Mouse (Mus musculus): ENCODE measurements around the gene Wfdc9. TPM values are rescaled to one million over a fixed set of nuclear protein-coding genes. Genes with fewer than 3 reads are reported as not detected.

Wfdc9 gene
- total and polyA plus RNA-seq, 2 experiments from 2014 or later, result not detected

- ATAC-seq (no peak), DNase-seq (ENCODE audit: low spot score) (no peak)
- Histone ChIP-seq H3K9me3 (ENCODE audit: low read length) (no peaks in the 10 kb centered on the region), H3K9ac (replicated peaks; ENCODE audit: low read length) (no peak within 1 kb of the TSS), H3K36me3 (ENCODE audit: insufficient read depth, low read length) (no peaks in the 10 kb centered on the region), H3K27me3 (ENCODE audit: insufficient read depth, low read length) (no peaks in the 10 kb centered on the region), H3K27ac (no peak within 1 kb of the TSS), H3K4me3 (ENCODE audit: low read length) (no peak within 1 kb of the TSS), H3K4me2 (ENCODE audit: low read depth, low read length) (no peak within 1 kb of the TSS), H3K4me1 (ENCODE audit: insufficient read depth, low read length) (no peaks in the 10 kb centered on the region)
- 60% methylated on average over 3 of the region's 3 CpGs for WGBS
- no peak for TF ChIP-seq CTCF (IDR thresholded peaks at IDR 0.05; ENCODE audit: low read depth)
These were observed 28.4 kb upstream of the Wfdc9 start, which contains the start of gene Wfdc13 for GRCm38 (mm10) chr2:164684807-164685206. Wfdc13 (plus strand) TSS chr2:164685107.

- H3K36me3 ChIP-seq (ENCODE audit: insufficient read depth, low read length), result no peaks in the 10 kb centered on the region
- no peak overlapping the region for H3K27ac ChIP-seq
- ATAC-seq (no peak), DNase-seq (ENCODE audit: low spot score) (no peak)
- no peak for TF ChIP-seq CTCF (IDR thresholded peaks at IDR 0.05; ENCODE audit: low read depth)
- no peaks in the 10 kb centered on the region for H3K9me3 ChIP-seq (ENCODE audit: low read length)
- no peak overlapping the region for H3K4me2 ChIP-seq (ENCODE audit: low read depth, low read length)
- H3K4me1 ChIP-seq (ENCODE audit: insufficient read depth, low read length), result no peaks in the 10 kb centered on the region; the same call in 1 of the 2 replicates
- WGBS, result 63% methylated on average over 3 of the region's 3 CpGs
- H3K27me3 ChIP-seq (ENCODE audit: insufficient read depth, low read length), result no peaks in the 10 kb centered on the region
- no peak overlapping the region for H3K9ac ChIP-seq (replicated peaks; ENCODE audit: low read length)
- H3K4me3 ChIP-seq (ENCODE audit: low read length), result no peak overlapping the region
These were observed 23.5 kb upstream of the Wfdc9 start for GRCm38 (mm10) chr2:164679906-164680305.

- H3K4me2 ChIP-seq (ENCODE audit: low read depth, low read length), result peak overlapping the region; percentile 49
- WGBS, result 23% methylated on average over 19 of the region's 19 CpGs
- no peak overlapping the region for H3K27ac ChIP-seq
- no peaks in the 10 kb centered on the region for H3K27me3 ChIP-seq (ENCODE audit: insufficient read depth, low read length)
- H3K4me1 ChIP-seq (ENCODE audit: insufficient read depth, low read length), result no peaks in the 10 kb centered on the region; the same call in 1 of the 2 replicates
- DNase-seq (ENCODE audit: low spot score), result peak; percentile 90
- no peaks in the 10 kb centered on the region for H3K36me3 ChIP-seq (ENCODE audit: insufficient read depth, low read length)
- TF ChIP-seq CTCF (IDR thresholded peaks at IDR 0.05; ENCODE audit: low read depth), result peak; percentile 87
- H3K9ac ChIP-seq (replicated peaks; ENCODE audit: low read length), result no peak overlapping the region
- H3K9me3 ChIP-seq (ENCODE audit: low read length), result no peaks in the 10 kb centered on the region
- peak; percentile 91 for ATAC-seq
- peak overlapping the region; percentile 24 for H3K4me3 ChIP-seq (ENCODE audit: low read length)
These were observed 22.7 kb upstream of the Wfdc9 start for GRCm38 (mm10) chr2:164678848-164679625.

- Histone ChIP-seq H3K9me3 (ENCODE audit: low read length) (no peaks in the 10 kb centered on the region), H3K4me2 (ENCODE audit: low read depth, low read length) (no peak overlapping the region), H3K36me3 (ENCODE audit: insufficient read depth, low read length) (no peaks in the 10 kb centered on the region), H3K27ac (no peak overlapping the region), H3K27me3 (ENCODE audit: insufficient read depth, low read length) (no peaks in the 10 kb centered on the region), H3K4me1 (ENCODE audit: insufficient read depth, low read length) (no peaks in the 10 kb centered on the region; the same call in 1 of the 2 replicates), H3K9ac (replicated peaks; ENCODE audit: low read length) (no peak overlapping the region), H3K4me3 (ENCODE audit: low read length) (no peak overlapping the region)
- WGBS, result 87% methylated on average over 16 of the region's 16 CpGs
- DNase-seq (ENCODE audit: low spot score) (no peak), ATAC-seq (no peak)
- no peak for TF ChIP-seq CTCF (IDR thresholded peaks at IDR 0.05; ENCODE audit: low read depth)
These were observed 20.7 kb upstream of the Wfdc9 start for GRCm38 (mm10) chr2:164676916-164677685.

GRCm38 (mm10) chr2:164676103-164676502, 19.7 kb upstream of the Wfdc9 start:
- no peak for ATAC-seq
- H3K9me3 ChIP-seq (ENCODE audit: low read length), result no peaks in the 10 kb centered on the region

GRCm38 (mm10) chr2:164673987-164674386, 17.6 kb upstream of the Wfdc9 start, which contains the start of gene Wfdc11:
Wfdc11 (minus strand) TSS chr2:164674087.
- Histone ChIP-seq H3K4me2 (ENCODE audit: low read depth, low read length) (no peak within 1 kb of the TSS), H3K4me1 (ENCODE audit: insufficient read depth, low read length) (no peaks in the 10 kb centered on the region; the same call in 1 of the 2 replicates), H3K9me3 (ENCODE audit: low read length) (no peaks in the 10 kb centered on the region), H3K36me3 (ENCODE audit: insufficient read depth, low read length) (no peaks in the 10 kb centered on the region), H3K4me3 (ENCODE audit: low read length) (no peak within 1 kb of the TSS), H3K27me3 (ENCODE audit: insufficient read depth, low read length) (no peaks in the 10 kb centered on the region), H3K9ac (replicated peaks; ENCODE audit: low read length) (no peak within 1 kb of the TSS), H3K27ac (no peak within 1 kb of the TSS)
- TF ChIP-seq CTCF (IDR thresholded peaks at IDR 0.05; ENCODE audit: low read depth), result no peak
- ATAC-seq, result no peak
- DNase-seq (ENCODE audit: low spot score), result no peak
- 78% methylated on average over 7 of the region's 7 CpGs for WGBS

More at GRCm38 (mm10) chr2:164676103-164676502, 19.7 kb upstream of the Wfdc9 start:
- Histone ChIP-seq H3K4me1 (ENCODE audit: insufficient read depth, low read length) (no peaks in the 10 kb centered on the region; the same call in 1 of the 2 replicates), H3K27me3 (ENCODE audit: insufficient read depth, low read length) (no peaks in the 10 kb centered on the region), H3K9ac (replicated peaks; ENCODE audit: low read length) (no peak overlapping the region), H3K4me2 (ENCODE audit: low read depth, low read length) (no peak overlapping the region), H3K4me3 (ENCODE audit: low read length) (no peak overlapping the region), H3K27ac (no peak overlapping the region), H3K36me3 (ENCODE audit: insufficient read depth, low read length) (no peaks in the 10 kb centered on the region)
- peak; percentile 30 for TF ChIP-seq CTCF (IDR thresholded peaks at IDR 0.05; ENCODE audit: low read depth)
- 76% methylated on average over 7 of the region's 7 CpGs for WGBS
- no peak for DNase-seq (ENCODE audit: low spot score)

Data from hindbrain, postnatal 0 days (tissue).